Mouse (Mus musculus) megakaryocyte, embryonic 14.5 days (primary cell): ENCODE data around the gene Cmah.

Experiments used
- FLI1 ChIP-seq: IDR thresholded peaks from 2 replicates; pipeline ENCODE4 v1.6.1; 2012; ENCODE audit warnings: low read length, inconsistent platforms, mixed read lengths
- GATA1 ChIP-seq: IDR thresholded peaks from 3 replicates; pipeline ENCODE4 v1.6.1; 2012; ENCODE audit warnings: mixed read lengths, low read length, inconsistent platforms, borderline replicate concordance

GRCm38 (mm10) chr13:24451455-24451854 lies 124.3 kb downstream of the Cmah start:
- no peak for TF ChIP-seq FLI1
- no peak for TF ChIP-seq GATA1
